Mouse (Mus musculus) lung, embryonic 16.5 days (tissue): ENCODE measurements around the gene Lrit3. TPM values are rescaled to one million over a fixed set of nuclear protein-coding genes. Genes with fewer than 3 reads are reported as not detected.

Source experiments
- ATAC-seq: fragments of 200-750 bp; cut with Nextera tagmentation; 2 replicates; pipeline ENCODE4 v1.8.0; 2017; ENCODE audit warnings: low read depth, mild to moderate bottlenecking, moderate library complexity
- H3K27ac ChIP-seq: fragments of 300-500 bp; sonication (generic); 2 replicates; pipeline ENCODE4 v1.5.1; 2014; ENCODE audit warnings: mild to moderate bottlenecking, control low read depth, low read length
- H3K27me3 ChIP-seq: fragments of 300-500 bp; sonication (generic); 2 replicates; pipeline ENCODE4 v1.6.1; 2014; ENCODE audit warnings: low read depth, low read length, mixed read lengths; ENCODE audit not compliant: control insufficient read depth, insufficient read depth
- H3K36me3 ChIP-seq: fragments of 300-500 bp; sonication (generic); 2 replicates; pipeline ENCODE4 v1.6.1; 2014; ENCODE audit warnings: low read length; ENCODE audit not compliant: control insufficient read depth, insufficient read depth
- H3K4me1 ChIP-seq: fragments of 300-500 bp; sonication (generic); replicated peaks from 2 replicates; pipeline ENCODE4 v1.6.1; 2014; ENCODE audit warnings: low read length, mixed read lengths; ENCODE audit not compliant: control insufficient read depth, insufficient read depth
- H3K4me2 ChIP-seq: fragments of 300-500 bp; sonication (generic); 2 replicates; pipeline ENCODE4 v1.6.1; 2014; ENCODE audit warnings: low read depth, low read length, control low read depth
- H3K4me3 ChIP-seq: fragments of 300-500 bp; sonication (generic); 2 replicates; pipeline ENCODE4 v1.5.1; 2014; ENCODE audit warnings: mild to moderate bottlenecking, low read length, control low read depth
- H3K9ac ChIP-seq: fragments of 300-500 bp; sonication (generic); 2 replicates; pipeline ENCODE4 v1.6.1; 2014; ENCODE audit warnings: low read length, control low read depth
- H3K9me3 ChIP-seq: fragments of 300-500 bp; sonication (generic); 2 replicates; pipeline ENCODE4 v1.6.1; 2016; ENCODE audit warnings: low read length; ENCODE audit not compliant: control insufficient read depth
- WGBS: fragments of 180-500 bp; shearing (Covaris S2); extraction: QIAGEN DNeasy Blood & Tissue Kit; methylation state at CpG from one replicate; pipeline ENCODE4 v1.1.7; 2014; 5-methylcytosine and 5-hydroxymethylcytosine counted together
- polyA plus RNA-seq: library from polyadenylated mRNA; unstranded; fragments of >200 nt; fragmentation: Nextera tagmentation; extraction: Ambion mirVana; gene quantifications from 2 replicates; pipeline ENCODE4 v1.2.1, GENCODE M21; 2015

Lrit3 gene
- polyA plus RNA-seq, result 0.41 TPM in 1 of 2 replicates, not detected in the other

- Histone ChIP-seq H3K27ac (no peak within 1 kb of the TSS), H3K9me3 (no peaks in the 10 kb centered on the region)
Measured at GRCm38 (mm10) chr3:129803765-129804164, at the start of gene Lrit3. Gene Lrit3 (minus strand): TSS chr3:129804030.

GRCm38 (mm10) chr3:129846846-129847245 lies 43.0 kb upstream of the Lrit3 start:
- H3K9ac ChIP-seq, result no peak overlapping the region
- no peak overlapping the region for H3K27ac ChIP-seq
- H3K27me3 ChIP-seq, result no peaks in the 10 kb centered on the region
- no peaks in the 10 kb centered on the region for H3K4me1 ChIP-seq
- H3K36me3 ChIP-seq, result no peaks in the 10 kb centered on the region
- ATAC-seq, result no peak
- no peak overlapping the region for H3K4me2 ChIP-seq
- 78% methylated on average over 7 of the region's 7 CpGs for WGBS
- no peak overlapping the region for H3K4me3 ChIP-seq
- no peaks in the 10 kb centered on the region for H3K9me3 ChIP-seq

More at GRCm38 (mm10) chr3:129803765-129804164, at the start of gene Lrit3:
- Histone ChIP-seq H3K36me3 (no peaks in the 10 kb centered on the region), H3K4me1 (no peaks in the 10 kb centered on the region), H3K4me3 (peak within 1 kb of the TSS; percentile 24), H3K4me2 (peak within 1 kb of the TSS; percentile 33), H3K9ac (no peak within 1 kb of the TSS), H3K27me3 (no peaks in the 10 kb centered on the region)
- ATAC-seq, result no peak
- 58% methylated on average over 10 of the region's 10 CpGs for WGBS

GRCm38 (mm10) chr3:129845868-129846267 lies 42.0 kb upstream of the Lrit3 start:
- Histone ChIP-seq H3K9ac (no peak overlapping the region), H3K4me2 (no peak overlapping the region), H3K9me3 (no peaks in the 10 kb centered on the region), H3K4me3 (no peak overlapping the region), H3K27me3 (no peaks in the 10 kb centered on the region), H3K36me3 (no peaks in the 10 kb centered on the region), H3K4me1 (no peaks in the 10 kb centered on the region), H3K27ac (no peak overlapping the region)
- 64% methylated on average over 2 of the region's 2 CpGs for WGBS
- ATAC-seq, result no peak

GRCm38 (mm10) chr3:129838017-129838416 lies 34.2 kb upstream of the Lrit3 start:
- H3K4me1 ChIP-seq, result peaks cover 4% of the 10 kb centered on the region; the same call in 1 of the 2 replicates
- no peak overlapping the region for H3K9ac ChIP-seq
- H3K27ac ChIP-seq, result no peak overlapping the region
- H3K27me3 ChIP-seq, result no peaks in the 10 kb centered on the region
- no peaks in the 10 kb centered on the region for H3K36me3 ChIP-seq
- 36% methylated on average over 7 of the region's 7 CpGs for WGBS
- H3K4me2 ChIP-seq, result no peak overlapping the region
- H3K4me3 ChIP-seq, result no peak overlapping the region
- ATAC-seq, result 0 out of 2 replicates have a peak, but pooled peaks have one; percentile 43
- no peaks in the 10 kb centered on the region for H3K9me3 ChIP-seq

GRCm38 (mm10) chr3:129836965-129837364 lies 33.1 kb upstream of the Lrit3 start:
- Histone ChIP-seq H3K4me2 (no peak overlapping the region), H3K9me3 (no peaks in the 10 kb centered on the region), H3K36me3 (no peaks in the 10 kb centered on the region), H3K27me3 (no peaks in the 10 kb centered on the region), H3K4me3 (no peak overlapping the region), H3K4me1 (peaks cover 4% of the 10 kb centered on the region; the same call in 1 of the 2 replicates), H3K27ac (no peak overlapping the region), H3K9ac (no peak overlapping the region)
- 48% methylated on average over 6 of the region's 6 CpGs for WGBS
- ATAC-seq, result no peak

- ATAC-seq, result peak; percentile 58; the same call in 1 of the 2 replicates
- Histone ChIP-seq H3K9me3 (no peaks in the 10 kb centered on the region), H3K36me3 (no peaks in the 10 kb centered on the region), H3K27me3 (no peaks in the 10 kb centered on the region), H3K9ac (peak overlapping the region; percentile 48), H3K4me2 (peak overlapping the region; percentile 54), H3K4me1 (peaks cover 4% of the 10 kb centered on the region; the same call in 1 of the 2 replicates), H3K27ac (peak overlapping the region; percentile 60; the same call in 1 of the 2 replicates), H3K4me3 (peak overlapping the region; percentile 34)
- 10% methylated on average over 11 of the region's 11 CpGs for WGBS
Measured at GRCm38 (mm10) chr3:129836051-129836697, 32.3 kb upstream of the Lrit3 start.

GRCm38 (mm10) chr3:129835388-129835934 lies 31.6 kb upstream of the Lrit3 start, which contains the start of gene Cfi:
Gene Cfi (plus strand): TSS chr3:129835884.
- H3K4me2 ChIP-seq, result peak within 1 kb of the TSS; percentile 54

GRCm38 (mm10) chr3:129831035-129831568 lies 27.3 kb upstream of the Lrit3 start, which contains the start of gene Gar1:
Gene Gar1 (minus strand): TSS chr3:129831396.
- peak; percentile 95 for ATAC-seq

More at GRCm38 (mm10) chr3:129835388-129835934, 31.6 kb upstream of the Lrit3 start, which contains the start of gene Cfi:
- WGBS, result 46% methylated on average over 6 of the region's 6 CpGs
- Histone ChIP-seq H3K36me3 (no peaks in the 10 kb centered on the region), H3K9me3 (no peaks in the 10 kb centered on the region), H3K27ac (peak within 1 kb of the TSS; percentile 60; the same call in 1 of the 2 replicates), H3K9ac (peak within 1 kb of the TSS; percentile 48), H3K4me3 (peak within 1 kb of the TSS; percentile 34), H3K4me1 (peaks cover 4% of the 10 kb centered on the region; the same call in 1 of the 2 replicates), H3K27me3 (no peaks in the 10 kb centered on the region)
- no peak for ATAC-seq

GRCm38 (mm10) chr3:129830626-129831025 lies 26.8 kb upstream of the Lrit3 start:
- H3K27me3 ChIP-seq, result no peaks in the 10 kb centered on the region
- H3K9me3 ChIP-seq, result no peaks in the 10 kb centered on the region
- peak overlapping the region; percentile 93 for H3K27ac ChIP-seq
- WGBS, result under 1% methylated on average over 38 of the region's 45 CpGs
- peak overlapping the region; percentile 67 for H3K4me2 ChIP-seq
- H3K9ac ChIP-seq, result peak overlapping the region; percentile 84
- peaks cover 13% of the 10 kb centered on the region for H3K4me1 ChIP-seq
- peak; percentile 18; the same call in 1 of the 2 replicates for ATAC-seq
- peak overlapping the region; percentile 77 for H3K4me3 ChIP-seq
- H3K36me3 ChIP-seq, result peaks cover 6% of the 10 kb centered on the region

More at GRCm38 (mm10) chr3:129831035-129831568, 27.3 kb upstream of the Lrit3 start, which contains the start of gene Gar1:
- peak within 1 kb of the TSS; percentile 67 for H3K4me2 ChIP-seq
- H3K9ac ChIP-seq, result peak within 1 kb of the TSS; percentile 84
- under 1% methylated on average over 58 of the region's 60 CpGs for WGBS
- H3K4me1 ChIP-seq, result peaks cover 15% of the 10 kb centered on the region
- peak within 1 kb of the TSS; percentile 77 for H3K4me3 ChIP-seq
- H3K27ac ChIP-seq, result peak within 1 kb of the TSS; percentile 93
- no peaks in the 10 kb centered on the region for H3K9me3 ChIP-seq
- peaks cover 6% of the 10 kb centered on the region for H3K36me3 ChIP-seq
- H3K27me3 ChIP-seq, result no peaks in the 10 kb centered on the region
